Mouse (Mus musculus): Measurements from ENCODE around the gene Tfcp2. TPM values are rescaled to one million over a fixed set of nuclear protein-coding genes. Genes with fewer than 3 reads are reported as not detected.

Tfcp2 gene
- polyA plus RNA-seq, 2 experiments = 23.2 to 30.5 TPM

- DNase-seq (ENCODE audit: low spot score) (no peak), ATAC-seq (ENCODE audit: low FRiP score, low read depth) (no peak)
- 67% methylated on average over 4 of the region's 4 CpGs for WGBS
- H3K9me3 ChIP-seq (ENCODE audit: control insufficient read depth, low read length) = no peaks in the 10 kb centered on the region
- H3K4me2 ChIP-seq (replicated peaks; ENCODE audit: low read depth, low read length, severe bottlenecking) = no peak overlapping the region
- no peak overlapping the region for H3K9ac ChIP-seq (ENCODE audit: low read depth, low read length, severe bottlenecking)
- no peak overlapping the region for H3K27ac ChIP-seq (replicated peaks; ENCODE audit: low read depth, low read length)
- TF ChIP-seq POLR2A (IDR thresholded peaks at IDR 0.05; ENCODE audit: borderline replicate concordance, extremely low read depth, insufficient read depth, insufficient read length) = no peak
- no peaks in the 10 kb centered on the region for H3K27me3 ChIP-seq (ENCODE audit: control insufficient read depth, insufficient read depth, low read length)
- no peaks in the 10 kb centered on the region for H3K4me1 ChIP-seq (ENCODE audit: control insufficient read depth, insufficient read depth, low read length)
- no peak overlapping the region for H3K4me3 ChIP-seq (replicated peaks; ENCODE audit: low read length)
- H3K36me3 ChIP-seq (ENCODE audit: control insufficient read depth, insufficient read depth, low read length) = peaks cover 12% of the 10 kb centered on the region
Observed at GRCm38 (mm10) chr15:100587166-100587565, 35.4 kb upstream of the Tfcp2 start.

GRCm38 (mm10) chr15:100585931-100586330 lies 34.1 kb upstream of the Tfcp2 start:
- DNase-seq (ENCODE audit: low spot score) (no peak), ATAC-seq (ENCODE audit: low FRiP score, low read depth) (no peak)
- Histone ChIP-seq H3K4me1 (ENCODE audit: control insufficient read depth, insufficient read depth, low read length) (no peaks in the 10 kb centered on the region), H3K9me3 (ENCODE audit: control insufficient read depth, low read length) (no peaks in the 10 kb centered on the region), H3K27ac (replicated peaks; ENCODE audit: low read depth, low read length) (no peak overlapping the region), H3K27me3 (ENCODE audit: control insufficient read depth, insufficient read depth, low read length) (no peaks in the 10 kb centered on the region), H3K36me3 (ENCODE audit: control insufficient read depth, insufficient read depth, low read length) (peaks cover 12% of the 10 kb centered on the region), H3K4me3 (replicated peaks; ENCODE audit: low read length) (no peak overlapping the region), H3K9ac (ENCODE audit: low read depth, low read length, severe bottlenecking) (no peak overlapping the region), H3K4me2 (replicated peaks; ENCODE audit: low read depth, low read length, severe bottlenecking) (no peak overlapping the region)
- TF ChIP-seq POLR2A (IDR thresholded peaks at IDR 0.05; ENCODE audit: borderline replicate concordance, extremely low read depth, insufficient read depth, insufficient read length) = no peak
- 91% methylated on average over 16 of the region's 16 CpGs for WGBS

- H3K9ac ChIP-seq (ENCODE audit: low read depth, low read length, severe bottlenecking) = no peak overlapping the region
- ATAC-seq (ENCODE audit: low FRiP score, low read depth) = no peak
- H3K4me3 ChIP-seq (replicated peaks; ENCODE audit: low read length) = no peak overlapping the region
- no peaks in the 10 kb centered on the region for H3K27me3 ChIP-seq (ENCODE audit: control insufficient read depth, insufficient read depth, low read length)
- no peak overlapping the region for H3K4me2 ChIP-seq (replicated peaks; ENCODE audit: low read depth, low read length, severe bottlenecking)
- WGBS = 83% methylated on average over 10 of the region's 10 CpGs
- no peaks in the 10 kb centered on the region for H3K9me3 ChIP-seq (ENCODE audit: control insufficient read depth, low read length)
- no peak for TF ChIP-seq POLR2A (IDR thresholded peaks at IDR 0.05; ENCODE audit: borderline replicate concordance, extremely low read depth, insufficient read depth, insufficient read length)
- H3K27ac ChIP-seq (replicated peaks; ENCODE audit: low read depth, low read length) = no peak overlapping the region
- no peak for DNase-seq (ENCODE audit: low spot score)
- H3K4me1 ChIP-seq (ENCODE audit: control insufficient read depth, insufficient read depth, low read length) = no peaks in the 10 kb centered on the region
- H3K36me3 ChIP-seq (ENCODE audit: control insufficient read depth, insufficient read depth, low read length) = no peaks in the 10 kb centered on the region; the same call in 1 of the 2 replicates
Observed at GRCm38 (mm10) chr15:100580108-100580507, 28.3 kb upstream of the Tfcp2 start.

GRCm38 (mm10) chr15:100577972-100578371 lies 26.2 kb upstream of the Tfcp2 start:
- Histone ChIP-seq H3K27ac (replicated peaks; ENCODE audit: low read depth, low read length) (no peak overlapping the region), H3K4me2 (replicated peaks; ENCODE audit: low read depth, low read length, severe bottlenecking) (no peak overlapping the region), H3K9ac (ENCODE audit: low read depth, low read length, severe bottlenecking) (no peak overlapping the region), H3K36me3 (ENCODE audit: control insufficient read depth, insufficient read depth, low read length) (no peaks in the 10 kb centered on the region; the same call in 1 of the 2 replicates), H3K9me3 (ENCODE audit: control insufficient read depth, low read length) (no peaks in the 10 kb centered on the region), H3K4me1 (ENCODE audit: control insufficient read depth, insufficient read depth, low read length) (peaks cover 20% of the 10 kb centered on the region), H3K27me3 (ENCODE audit: control insufficient read depth, insufficient read depth, low read length) (no peaks in the 10 kb centered on the region), H3K4me3 (replicated peaks; ENCODE audit: low read length) (no peak overlapping the region)
- 72% methylated on average over 16 of the region's 16 CpGs for WGBS
- DNase-seq (ENCODE audit: low spot score) (no peak), ATAC-seq (ENCODE audit: low FRiP score, low read depth) (no peak)
- TF ChIP-seq POLR2A (IDR thresholded peaks at IDR 0.05; ENCODE audit: borderline replicate concordance, extremely low read depth, insufficient read depth, insufficient read length) = no peak

DNA sequence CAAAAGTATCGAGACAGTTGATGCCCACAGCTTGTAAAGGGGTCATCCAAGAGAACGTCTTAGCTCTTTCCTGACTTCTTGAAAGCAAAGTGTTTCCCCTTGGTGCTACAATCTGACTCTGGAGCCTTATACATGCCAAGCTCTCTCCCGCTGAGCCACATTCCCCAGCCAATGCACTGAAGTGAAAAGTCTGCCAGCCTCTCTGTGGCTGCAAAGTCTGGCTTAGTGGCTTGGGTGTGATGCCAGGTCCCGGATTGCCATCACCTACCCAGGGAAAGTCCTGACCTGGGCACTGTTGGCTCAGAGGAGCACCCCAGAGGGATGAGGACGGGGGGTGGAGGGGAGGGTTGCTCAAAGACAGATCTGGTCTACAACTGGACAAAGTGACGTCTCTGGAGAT lies 25.0 kb upstream of the Tfcp2 start:
- DNase-seq (ENCODE audit: low spot score) (no peak), ATAC-seq (ENCODE audit: low FRiP score, low read depth) (no peak)
- no peak overlapping the region for H3K27ac ChIP-seq (replicated peaks; ENCODE audit: low read depth, low read length)
- 87% methylated on average over 6 of the region's 6 CpGs for WGBS
- no peak for TF ChIP-seq POLR2A (IDR thresholded peaks at IDR 0.05; ENCODE audit: borderline replicate concordance, extremely low read depth, insufficient read depth, insufficient read length)
- H3K9me3 ChIP-seq (ENCODE audit: control insufficient read depth, low read length) = no peaks in the 10 kb centered on the region
- peaks cover 21% of the 10 kb centered on the region for H3K4me1 ChIP-seq (ENCODE audit: control insufficient read depth, insufficient read depth, low read length)
- H3K4me2 ChIP-seq (replicated peaks; ENCODE audit: low read depth, low read length, severe bottlenecking) = no peak overlapping the region
- no peaks in the 10 kb centered on the region; the same call in 1 of the 2 replicates for H3K36me3 ChIP-seq (ENCODE audit: control insufficient read depth, insufficient read depth, low read length)
- no peak overlapping the region for H3K4me3 ChIP-seq (replicated peaks; ENCODE audit: low read length)
- no peak overlapping the region for H3K9ac ChIP-seq (ENCODE audit: low read depth, low read length, severe bottlenecking)
- H3K27me3 ChIP-seq (ENCODE audit: control insufficient read depth, insufficient read depth, low read length) = no peaks in the 10 kb centered on the region

GRCm38 (mm10) chr15:100576392-100576791 lies 24.6 kb upstream of the Tfcp2 start:
- 88% methylated on average over 6 of the region's 6 CpGs for WGBS
- Histone ChIP-seq H3K9ac (ENCODE audit: low read depth, low read length, severe bottlenecking) (no peak overlapping the region), H3K4me3 (replicated peaks; ENCODE audit: low read length) (no peak overlapping the region), H3K4me1 (ENCODE audit: control insufficient read depth, insufficient read depth, low read length) (peaks cover 21% of the 10 kb centered on the region), H3K4me2 (replicated peaks; ENCODE audit: low read depth, low read length, severe bottlenecking) (no peak overlapping the region), H3K27ac (replicated peaks; ENCODE audit: low read depth, low read length) (no peak overlapping the region), H3K36me3 (ENCODE audit: control insufficient read depth, insufficient read depth, low read length) (no peaks in the 10 kb centered on the region; the same call in 1 of the 2 replicates), H3K27me3 (ENCODE audit: control insufficient read depth, insufficient read depth, low read length) (no peaks in the 10 kb centered on the region), H3K9me3 (ENCODE audit: control insufficient read depth, low read length) (no peaks in the 10 kb centered on the region)
- ATAC-seq (ENCODE audit: low FRiP score, low read depth) (no peak), DNase-seq (ENCODE audit: low spot score) (no peak)
- no peak for TF ChIP-seq POLR2A (IDR thresholded peaks at IDR 0.05; ENCODE audit: borderline replicate concordance, extremely low read depth, insufficient read depth, insufficient read length)
